Mouse (Mus musculus) brain, adult 2 months (tissue): Measurements from ENCODE around the gene Gm26661.

Experiments
- DNase-seq: peaks from one replicate; pipeline ENCODE4 v3.0.0; 2011; ENCODE audit warnings: low read depth, low spot score

Gm26661 gene

DNA sequence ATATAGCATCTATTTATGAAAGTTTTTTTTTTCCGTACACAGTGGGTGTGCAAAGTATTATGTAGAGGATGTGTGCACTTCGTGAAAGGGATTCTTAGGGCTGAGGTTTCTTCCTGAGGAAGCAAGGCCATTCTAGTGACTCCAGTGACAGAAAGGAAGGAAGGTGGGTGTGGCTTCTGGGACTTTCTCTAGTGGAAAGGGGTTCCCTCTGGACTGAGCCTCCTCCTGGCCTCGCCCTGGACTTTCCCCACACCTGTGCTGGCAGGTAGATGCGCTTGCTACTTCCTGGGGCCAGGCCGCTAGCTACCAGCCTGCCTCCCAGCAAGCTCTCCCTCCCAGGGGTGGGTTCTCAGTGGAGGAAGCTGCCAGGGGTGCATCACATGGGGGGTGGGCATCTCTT lies 28.1 kb downstream of the Gm26661 start:
- no peak for DNase-seq

GRCm38 (mm10) chr14:7821341-7821740 lies 30.0 kb downstream of the Gm26661 start:
- no peak for DNase-seq

DNA sequence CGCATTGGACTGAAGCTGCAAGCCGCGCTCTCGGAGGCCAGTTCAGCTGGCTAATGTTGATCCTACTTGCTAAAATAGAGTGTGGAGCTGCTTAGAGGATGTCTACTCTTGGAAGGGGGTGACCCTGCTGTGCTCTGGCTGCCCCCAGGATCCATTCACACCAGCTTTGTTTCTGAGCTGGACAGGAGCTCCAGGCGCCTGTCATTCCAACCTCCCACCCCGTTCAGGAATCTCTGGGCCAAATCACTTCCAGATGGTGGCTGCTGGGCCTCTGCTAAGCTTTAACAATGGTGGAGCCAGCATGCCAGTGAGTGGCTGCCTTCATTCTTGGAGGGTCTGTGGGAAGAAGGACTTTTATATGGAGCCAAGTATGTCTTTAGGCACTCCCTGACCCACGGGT lies 31.3 kb downstream of the Gm26661 start:
- no peak for DNase-seq

DNA sequence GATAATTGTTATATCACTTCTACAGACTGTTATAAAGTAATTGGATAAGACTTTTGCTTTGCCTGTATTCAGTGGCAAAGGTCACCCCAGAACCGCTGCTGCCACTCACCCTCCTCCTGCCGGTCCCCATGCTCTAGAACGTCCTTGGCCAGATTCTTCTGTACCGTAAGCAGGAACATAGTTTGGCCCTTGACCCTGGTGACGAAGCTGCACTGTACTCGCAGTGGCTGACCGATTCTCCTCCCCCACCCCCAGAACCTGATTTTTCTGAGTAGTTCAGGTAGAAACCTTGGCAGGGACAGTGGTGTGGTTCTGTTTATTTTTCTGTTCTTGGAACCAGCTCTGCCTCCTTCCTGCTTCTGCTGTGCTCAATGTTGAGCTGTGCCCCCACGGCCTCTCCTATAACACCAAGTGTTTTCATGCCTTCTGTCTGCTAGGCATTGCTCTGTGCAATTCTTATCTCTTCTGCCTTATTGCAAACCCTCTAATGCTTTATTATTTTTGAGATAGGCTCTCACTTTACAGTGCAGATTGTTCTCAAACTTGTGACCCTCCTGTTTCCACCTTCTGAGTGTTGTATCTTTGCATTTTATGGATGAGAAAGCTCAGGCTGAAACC lies 33.4 kb downstream of the Gm26661 start:
- no peak for DNase-seq

DNA sequence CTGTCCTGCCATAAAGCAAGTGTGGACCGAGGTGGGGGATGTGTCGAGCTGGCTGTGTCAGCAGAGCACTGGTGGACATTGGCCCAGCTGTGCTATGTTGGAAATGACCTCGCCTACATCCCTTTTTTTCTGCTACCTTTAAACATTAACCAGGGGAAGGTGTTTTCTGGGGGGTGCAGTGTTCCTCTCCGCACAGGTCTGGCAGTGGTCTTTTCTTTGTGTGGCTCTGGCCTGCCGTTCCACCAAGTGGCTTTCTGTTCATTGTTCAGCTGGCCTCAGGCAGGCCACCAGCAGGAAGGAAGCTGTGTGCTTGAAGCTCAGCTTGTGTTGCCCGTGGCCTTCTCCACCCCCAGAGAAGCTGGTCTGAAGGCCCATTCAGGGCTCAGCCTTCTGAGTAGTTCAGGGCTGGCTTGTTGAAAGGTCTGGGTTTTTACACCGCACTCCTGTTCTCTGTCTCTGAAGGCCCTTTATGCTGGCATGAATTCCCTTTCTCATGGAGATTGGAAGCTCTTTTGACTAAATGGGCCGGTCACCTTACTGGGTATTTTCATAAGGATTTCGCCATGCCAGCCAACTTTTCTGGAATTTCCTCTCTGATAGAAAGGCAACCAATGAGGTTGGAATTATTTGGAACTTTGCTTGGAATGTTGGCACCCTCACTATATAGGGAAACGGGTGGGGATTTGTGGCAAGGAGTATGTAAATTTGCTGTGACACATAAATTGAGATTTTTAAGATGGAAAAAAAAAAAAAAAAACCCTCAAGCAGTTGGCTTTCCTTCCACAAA lies 35.0 kb downstream of the Gm26661 start:
- DNase-seq, result peak; percentile 51

- DNase-seq, result no peak
Observed at GRCm38 (mm10) chr14:7829181-7829580, 37.8 kb downstream of the Gm26661 start.

GRCm38 (mm10) chr14:7831770-7832439 lies 40.5 kb downstream of the Gm26661 start:
- DNase-seq, result peak; percentile 84

DNA sequence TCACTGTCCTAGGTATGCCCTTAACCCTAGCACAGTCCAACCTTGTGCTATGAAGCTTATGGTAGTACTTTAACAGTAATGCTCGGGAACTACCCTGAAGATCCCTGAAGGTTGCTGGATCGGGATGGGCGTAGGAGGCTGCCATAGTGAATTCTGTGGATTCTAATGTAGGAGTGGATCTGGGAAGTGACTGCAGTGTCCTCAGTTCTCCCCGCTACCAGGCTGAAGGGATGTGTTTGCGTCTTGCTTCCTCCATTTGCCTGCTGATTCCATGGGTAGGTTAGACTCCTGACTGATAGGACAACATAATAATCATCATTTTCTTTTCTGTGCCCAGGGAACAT lies 41.0 kb downstream of the Gm26661 start:
- DNase-seq, result no peak

- DNase-seq, result peak; percentile 37
Observed at GRCm38 (mm10) chr14:7833458-7833857, 42.1 kb downstream of the Gm26661 start.

DNA sequence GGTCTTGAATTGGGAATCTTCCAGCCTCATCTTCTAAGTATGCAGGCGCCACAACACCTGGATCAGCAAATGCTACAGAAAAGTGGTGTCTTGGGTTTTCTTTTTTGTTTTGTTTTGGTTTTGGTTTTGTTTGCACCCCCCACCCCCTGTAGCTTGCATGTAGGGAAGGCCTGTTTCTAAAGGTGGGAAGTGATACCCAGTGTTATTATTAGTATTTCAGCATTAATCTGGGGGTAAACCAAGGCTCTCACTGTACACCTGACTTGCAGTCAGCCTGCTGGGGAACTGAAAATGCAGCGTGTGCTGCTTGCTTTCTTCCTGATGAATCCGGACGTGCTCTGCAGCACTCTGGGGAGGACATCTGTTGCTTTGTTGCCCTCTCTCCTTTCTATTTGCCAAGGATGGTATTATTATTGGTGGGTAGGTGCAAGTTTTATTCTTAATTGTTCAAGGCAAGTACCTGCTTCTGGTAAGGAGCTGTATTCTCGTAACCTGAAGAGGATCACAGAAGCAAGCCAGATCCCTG lies 47.2 kb downstream of the Gm26661 start:
- no peak for DNase-seq

GRCm38 (mm10) chr14:7839950-7840514 lies 48.6 kb downstream of the Gm26661 start:
- no peak for DNase-seq
